Mouse (Mus musculus) splenic B cell, adult 2 months (primary cell): Measurements from ENCODE around the gene Nupr1.
"Not testable (repeated sequence)": the region's sequence is repeated elsewhere in the genome, so short reads cannot be mapped to it uniquely, and the experiment has no call there.

Source experiments
- DNase-seq: peaks from one replicate; pipeline ENCODE4 v3.0.0-alpha.2; 2011; ENCODE audit warnings: low read depth, low spot score
- H3K27me3 ChIP-seq: 2 replicates; pipeline ENCODE4 v1.6.1; 2012; ENCODE audit warnings: mild to moderate bottlenecking, low read length, moderate library complexity, mixed read lengths; ENCODE audit not compliant: control insufficient read depth, poor library complexity, insufficient read depth, severe bottlenecking
- H3K36me3 ChIP-seq: 2 replicates; pipeline ENCODE4 v1.6.1; 2012; ENCODE audit warnings: mild to moderate bottlenecking, low read length, moderate library complexity, mixed read lengths; ENCODE audit not compliant: control insufficient read depth, poor library complexity, insufficient read depth, severe bottlenecking

Nupr1 gene

DNA sequence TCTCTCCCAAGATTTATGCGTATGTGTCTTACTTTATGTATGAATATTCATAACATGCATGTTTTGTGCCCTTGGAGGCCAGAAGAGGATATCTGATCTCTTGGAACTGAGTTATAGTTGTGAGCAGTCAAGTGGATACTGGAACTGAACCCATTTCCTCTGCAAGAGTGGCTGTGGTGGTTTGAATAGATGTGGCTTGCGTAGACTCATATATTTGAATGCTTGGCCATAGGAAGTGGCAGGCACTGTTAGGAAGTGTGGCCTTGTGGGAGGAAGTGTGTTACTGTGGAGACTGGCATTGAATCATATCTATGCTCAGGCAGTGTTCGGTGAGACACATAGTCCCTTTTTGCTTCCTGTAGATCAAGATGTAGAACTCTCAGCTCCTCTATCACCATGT lies 25.0 kb upstream of the Nupr1 start:
- DNase-seq: peak; percentile 74
- Histone ChIP-seq H3K36me3 (0 out of 2 replicates have a peak, but pooled peaks cover 4% of the 10 kb centered on the region), H3K27me3 (no peaks in the 10 kb centered on the region)

DNA sequence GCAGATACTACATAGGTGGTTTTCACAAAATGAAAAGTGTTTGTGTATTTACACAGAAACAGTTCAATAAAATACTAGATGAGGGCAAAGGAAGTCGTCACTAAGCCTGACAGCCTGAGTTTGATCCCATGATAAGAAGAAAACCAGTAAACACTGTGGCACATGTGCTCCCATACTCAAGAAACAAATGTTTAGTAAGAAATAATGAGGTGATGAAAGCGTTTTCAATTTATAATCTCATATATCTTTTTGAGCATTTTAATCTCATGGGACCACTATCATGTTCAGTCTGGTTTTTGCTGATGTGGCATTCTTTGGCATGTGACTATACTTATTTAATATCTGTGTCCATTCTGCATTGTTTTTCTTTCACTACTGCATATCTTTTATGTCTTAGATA lies 23.3 kb upstream of the Nupr1 start:
- DNase-seq: no peak
- H3K27me3 ChIP-seq: no peaks in the 10 kb centered on the region

DNA sequence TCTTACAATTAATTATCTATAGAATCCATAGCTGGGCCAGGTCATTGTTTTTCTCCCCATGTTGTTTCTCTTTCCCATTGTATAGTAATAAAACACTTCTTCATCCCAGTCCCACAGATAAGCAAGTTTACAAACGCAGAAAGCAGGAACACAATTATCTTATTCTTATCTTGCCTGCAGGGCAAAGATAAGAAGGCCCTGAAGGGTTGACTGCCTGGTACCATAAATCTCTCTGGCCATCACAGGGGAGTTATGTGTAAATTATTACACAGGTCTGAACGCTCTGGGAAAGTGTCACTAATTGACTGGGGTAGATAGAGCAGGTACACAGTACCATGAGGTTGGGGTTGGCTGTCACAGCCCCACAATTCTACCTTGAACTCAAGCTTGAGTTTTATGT lies 20.2 kb upstream of the Nupr1 start:
- 0 out of 2 replicates have a peak, but pooled peaks cover 4% of the 10 kb centered on the region for H3K36me3 ChIP-seq
- DNase-seq: no peak
- H3K27me3 ChIP-seq: no peaks in the 10 kb centered on the region

More for the DNA sequence above, 23.3 kb upstream of the Nupr1 start:
- 0 out of 2 replicates have a peak, but pooled peaks cover 4% of the 10 kb centered on the region for H3K36me3 ChIP-seq

DNA sequence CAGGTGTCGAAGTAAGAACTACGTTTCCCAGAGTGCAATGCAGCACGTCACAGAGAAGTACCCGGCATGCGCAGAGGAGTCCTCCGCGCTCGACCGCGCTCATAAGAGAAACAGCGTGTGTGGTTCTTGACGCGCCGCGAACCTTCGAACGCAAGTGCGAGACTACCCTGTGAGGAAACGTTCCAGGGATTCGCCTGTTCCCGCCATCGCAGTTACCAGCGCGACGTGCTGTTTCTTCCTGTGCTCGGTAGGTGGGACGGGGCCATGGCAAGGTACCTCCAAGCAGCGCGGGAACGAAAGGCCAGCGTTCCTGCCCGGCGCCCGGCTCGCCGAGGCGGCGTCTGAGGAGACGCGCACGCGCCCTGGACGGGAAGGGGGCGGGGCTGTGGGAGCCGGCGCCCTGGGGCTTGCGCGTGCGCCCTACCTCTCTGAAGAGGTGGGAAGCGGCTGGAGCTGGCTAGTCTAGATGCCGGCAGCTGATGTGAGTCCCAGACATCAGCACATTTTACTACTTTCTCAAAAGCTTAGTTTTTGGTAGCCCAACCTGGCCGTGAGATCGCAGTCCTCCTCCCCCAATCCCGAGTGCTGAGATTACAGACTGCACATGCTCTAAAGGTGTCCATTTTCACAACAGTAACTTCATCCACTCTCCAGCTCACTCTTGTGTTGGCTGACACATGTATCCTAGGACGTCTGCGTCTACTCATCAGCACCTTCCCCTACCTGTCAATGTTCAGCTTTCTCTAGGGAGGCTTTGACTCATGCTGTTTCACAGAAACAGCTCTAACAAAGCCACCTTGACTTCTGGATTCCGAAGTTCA lies 18.8 kb upstream of the Nupr1 start, which contains the start of gene Sgf29:
Sgf29 (plus strand) TSS at position 79 of the 821 bp plus-strand sequence.
- peak; percentile 95 for DNase-seq
- Histone ChIP-seq H3K27me3 (no peaks in the 10 kb centered on the region), H3K36me3 (0 out of 2 replicates have a peak, but pooled peaks cover 4% of the 10 kb centered on the region)

DNA sequence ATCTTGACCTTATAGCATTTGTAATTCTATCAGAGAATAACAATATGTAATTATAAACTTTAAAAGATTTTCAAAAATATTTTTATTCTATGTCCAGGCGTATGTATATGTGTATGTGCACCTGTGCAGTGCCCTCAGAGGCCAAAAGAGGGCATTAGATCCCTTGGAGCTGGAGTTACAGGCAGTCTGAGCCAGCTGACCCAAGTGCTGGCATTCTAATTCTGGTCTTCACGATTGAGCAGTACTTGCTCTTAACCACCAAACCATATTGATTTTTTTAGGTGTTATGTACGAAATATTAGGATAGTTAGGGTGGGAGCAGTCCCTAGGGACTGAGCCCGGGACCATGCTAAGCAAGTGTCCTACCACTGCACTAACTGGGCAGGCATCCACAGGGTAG lies 17.8 kb upstream of the Nupr1 start:
- DNase-seq: peak; percentile 34
- no peaks in the 10 kb centered on the region for H3K27me3 ChIP-seq
- H3K36me3 ChIP-seq: 0 out of 2 replicates have a peak, but pooled peaks cover 4% of the 10 kb centered on the region

DNA sequence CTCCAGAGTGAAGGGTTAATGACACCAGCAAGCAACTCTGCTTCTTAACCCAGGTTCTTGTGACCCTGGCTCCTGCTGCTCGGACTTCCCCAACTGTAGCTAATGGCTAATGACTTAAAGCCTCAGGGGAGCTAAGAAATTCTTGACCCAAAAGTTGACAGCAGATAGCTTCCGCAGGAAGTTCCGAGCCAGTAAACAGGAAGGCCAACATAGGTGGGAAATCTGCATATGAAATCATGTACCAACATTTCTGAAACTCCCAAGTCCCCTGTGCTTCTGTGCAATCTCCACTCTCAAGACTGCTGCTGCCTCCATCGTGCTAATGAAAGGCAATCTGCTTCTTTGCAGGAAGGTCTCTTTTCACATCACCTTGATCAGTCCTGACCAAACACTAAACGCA lies 15.0 kb upstream of the Nupr1 start:
- DNase-seq: peak; percentile 19
- no peaks in the 10 kb centered on the region for H3K36me3 ChIP-seq

DNA sequence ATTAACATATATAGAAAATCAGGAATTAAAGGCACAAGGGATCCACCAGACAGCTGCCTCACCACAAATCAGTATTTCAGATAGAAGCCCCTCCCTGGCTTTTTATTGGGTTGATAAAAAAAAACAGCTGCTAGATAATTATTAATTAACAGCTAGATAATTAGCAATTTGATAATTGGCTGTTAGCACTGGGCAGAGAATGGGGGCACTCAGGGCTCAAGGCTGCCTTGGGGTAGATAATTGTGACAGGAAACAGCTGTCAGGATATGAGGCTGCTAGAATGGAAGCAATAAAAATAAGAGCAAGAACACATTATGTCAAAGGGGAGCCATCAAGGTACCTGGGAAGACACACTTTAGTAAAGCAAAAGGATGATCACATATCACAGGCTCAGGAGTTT lies 14.3 kb upstream of the Nupr1 start:
- H3K36me3 ChIP-seq: no peaks in the 10 kb centered on the region
- no peaks in the 10 kb centered on the region for H3K27me3 ChIP-seq
- DNase-seq: no peak

More for the DNA sequence above, 15.0 kb upstream of the Nupr1 start:
- no peaks in the 10 kb centered on the region for H3K27me3 ChIP-seq

DNA sequence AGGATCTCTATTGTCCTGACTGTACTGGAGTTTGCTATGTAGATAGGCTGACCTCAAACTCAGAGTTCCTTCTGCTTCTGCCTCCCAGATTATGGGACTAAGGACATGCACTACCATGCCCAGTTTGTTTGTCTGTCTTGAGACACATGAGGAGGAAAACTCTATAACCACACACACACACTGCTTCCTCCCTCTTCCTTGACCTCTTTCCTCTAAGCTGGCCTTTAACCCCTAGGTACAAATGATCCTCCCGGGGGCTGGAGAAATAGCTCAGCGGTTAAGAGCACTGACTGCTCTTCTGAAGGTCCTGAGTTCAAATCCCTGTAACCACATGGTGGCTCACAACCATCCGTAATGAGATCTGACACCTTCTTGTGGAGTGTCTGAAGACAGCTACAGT lies 13.7 kb upstream of the Nupr1 start:
- no peak for DNase-seq
- H3K36me3 ChIP-seq: no peaks in the 10 kb centered on the region
- no peaks in the 10 kb centered on the region for H3K27me3 ChIP-seq

DNA sequence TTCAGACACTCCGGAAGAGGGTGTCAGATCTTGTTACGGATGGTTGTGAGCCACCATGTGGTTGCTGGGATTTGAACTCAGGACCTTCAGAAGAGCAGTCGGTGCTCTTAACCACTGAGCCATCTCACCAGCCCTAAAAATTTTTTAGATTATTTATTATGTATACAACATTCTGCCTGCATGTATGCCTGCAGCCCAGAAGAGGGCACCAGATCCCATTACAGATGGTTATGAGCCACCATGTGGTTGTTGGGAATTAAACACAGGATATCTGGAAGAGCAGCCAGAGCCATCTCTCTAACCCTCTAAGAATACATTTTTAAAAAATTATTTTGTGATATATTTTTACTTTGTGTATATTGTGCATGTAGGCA lies 12.6 kb upstream of the Nupr1 start:
- peak; percentile 63 for DNase-seq
- H3K27me3 ChIP-seq, H3K36me3 ChIP-seq: not testable (repeated sequence)

DNA sequence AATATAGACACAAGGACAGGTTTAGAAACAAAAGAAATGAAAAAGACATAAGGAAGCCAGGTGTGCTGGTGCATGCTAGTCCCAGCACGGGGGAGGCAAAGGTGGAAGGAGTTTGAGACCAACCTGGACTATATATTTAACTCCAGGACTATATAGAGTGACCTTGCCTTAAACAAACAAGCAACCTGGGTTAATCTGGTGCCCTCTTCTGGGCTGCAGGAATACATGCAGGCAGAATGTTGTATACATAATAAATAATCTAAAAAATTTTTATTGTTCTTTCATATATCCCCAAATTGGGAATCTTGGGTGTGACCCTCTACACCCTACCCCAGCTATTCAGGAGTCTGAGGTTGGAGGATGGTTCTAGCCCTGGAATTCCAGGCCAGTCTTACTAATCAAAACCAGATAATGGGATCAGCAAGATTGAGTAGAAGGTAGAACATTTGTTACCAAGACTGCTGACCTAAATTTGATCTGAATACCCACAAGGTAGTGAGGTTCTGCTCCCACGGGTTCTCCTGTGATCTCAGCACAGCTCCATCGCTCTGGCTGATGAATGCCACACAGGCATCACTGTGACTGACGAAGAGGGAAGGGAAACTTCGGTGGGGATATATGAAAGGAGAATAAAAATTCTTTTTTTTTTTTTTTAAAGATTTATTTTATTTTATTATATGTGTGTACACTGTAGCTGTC lies 12.0 kb upstream of the Nupr1 start:
- Histone ChIP-seq H3K36me3 (no peaks in the 10 kb centered on the region), H3K27me3 (no peaks in the 10 kb centered on the region)
- peak; percentile 33 for DNase-seq

DNA sequence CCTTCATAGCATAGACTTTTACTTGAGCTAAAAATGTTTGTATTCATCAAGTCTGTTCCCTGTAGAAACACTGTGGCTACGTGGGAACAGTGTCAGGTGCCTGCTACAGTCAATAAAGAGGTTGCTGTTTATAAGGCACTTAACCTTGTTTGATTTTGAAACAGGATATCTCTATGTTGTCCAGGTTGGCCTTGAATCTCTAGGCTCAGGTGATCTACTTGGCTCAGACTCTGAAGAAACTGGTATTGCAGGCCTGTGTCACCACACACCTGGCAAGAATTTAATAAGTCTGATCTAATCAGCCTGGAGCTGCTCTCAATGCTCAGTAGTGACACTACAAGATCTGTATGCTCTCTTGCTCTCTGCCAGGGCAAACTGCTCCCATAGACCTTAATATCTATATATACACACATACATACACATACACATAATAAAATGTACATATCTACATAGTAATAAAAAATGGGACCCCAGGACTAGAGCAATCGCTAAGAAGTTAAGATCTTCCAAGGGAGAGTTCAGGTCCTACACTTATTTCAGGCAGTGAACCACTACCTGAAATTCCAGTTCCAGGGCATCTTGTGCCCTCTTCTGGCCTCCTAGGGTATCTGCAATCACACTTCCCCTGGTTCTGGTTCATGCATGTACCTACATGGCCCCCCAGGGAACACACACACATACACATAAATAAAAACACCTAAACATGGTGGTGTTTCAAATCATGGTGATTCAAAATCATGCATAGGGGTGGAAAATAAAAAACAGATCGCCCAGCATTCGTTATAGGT lies 6.3 kb upstream of the Nupr1 start:
- Histone ChIP-seq H3K36me3 (no peaks in the 10 kb centered on the region), H3K27me3 (no peaks in the 10 kb centered on the region)
- peak; percentile 74 for DNase-seq

DNA sequence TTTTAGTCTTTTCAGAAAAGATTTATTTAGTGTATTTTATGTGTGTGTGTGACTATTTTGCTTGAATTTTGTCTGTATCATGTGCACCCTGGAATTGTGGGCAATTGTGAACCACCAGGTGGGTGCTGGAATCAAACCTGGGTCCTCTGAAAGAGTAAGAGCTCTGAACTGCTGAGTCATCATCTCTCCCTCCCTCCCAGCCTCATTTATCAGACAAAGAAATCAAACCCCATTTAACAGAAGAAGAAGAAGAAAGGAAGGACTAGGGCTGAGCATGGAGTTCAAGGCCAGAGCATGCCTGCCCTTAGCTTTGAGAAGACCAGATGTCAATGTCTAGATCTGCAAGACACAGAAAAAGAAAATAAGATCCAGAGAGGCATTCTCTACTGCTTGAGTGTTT lies 4.7 kb upstream of the Nupr1 start:
- no peaks in the 10 kb centered on the region for H3K27me3 ChIP-seq
- DNase-seq: no peak
- H3K36me3 ChIP-seq: no peaks in the 10 kb centered on the region

DNA sequence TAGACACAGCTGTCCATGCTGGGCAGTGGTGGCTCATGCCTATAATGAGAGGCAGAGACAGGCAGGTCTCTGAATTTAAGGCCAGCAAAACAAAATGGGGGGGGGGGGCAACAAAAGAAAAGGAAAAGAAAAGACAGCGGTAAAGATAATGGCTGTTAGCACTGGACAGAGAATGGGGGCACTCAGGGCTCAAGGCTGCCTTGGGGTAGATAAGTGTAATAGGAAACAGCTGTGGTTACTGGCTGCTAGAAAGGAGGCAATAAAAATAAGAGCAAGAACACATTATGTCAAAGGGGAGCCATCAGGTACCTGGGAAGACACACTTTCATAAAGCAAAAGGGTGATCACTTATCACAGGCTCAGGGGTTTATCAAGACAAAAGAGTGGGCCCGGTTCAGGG lies 1.8 kb upstream of the Nupr1 start:
- H3K36me3 ChIP-seq: no peaks in the 10 kb centered on the region
- DNase-seq: no peak
- H3K27me3 ChIP-seq: no peaks in the 10 kb centered on the region

DNA sequence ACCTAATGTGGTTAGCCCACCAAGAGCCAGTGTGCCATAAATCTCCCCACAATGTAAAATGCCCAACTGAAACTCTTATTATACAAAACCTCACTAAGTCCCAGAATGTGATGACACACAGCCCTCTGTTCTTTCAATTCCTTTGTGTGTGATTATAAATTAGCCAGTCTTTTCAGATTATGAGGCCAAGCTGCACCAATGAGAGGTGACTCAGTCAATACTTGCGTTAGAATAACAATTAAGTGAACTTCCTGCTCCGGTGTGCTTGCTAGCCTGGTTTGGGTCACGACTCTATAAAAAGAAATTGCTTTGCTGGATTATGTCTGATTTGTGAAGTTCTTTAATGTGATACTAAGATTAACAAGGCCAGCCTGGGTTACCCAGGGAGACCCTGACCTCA lies 746 bp downstream of the Nupr1 start:
- DNase-seq: no peak
- Histone ChIP-seq H3K36me3 (no peaks in the 10 kb centered on the region), H3K27me3 (no peaks in the 10 kb centered on the region)

DNA sequence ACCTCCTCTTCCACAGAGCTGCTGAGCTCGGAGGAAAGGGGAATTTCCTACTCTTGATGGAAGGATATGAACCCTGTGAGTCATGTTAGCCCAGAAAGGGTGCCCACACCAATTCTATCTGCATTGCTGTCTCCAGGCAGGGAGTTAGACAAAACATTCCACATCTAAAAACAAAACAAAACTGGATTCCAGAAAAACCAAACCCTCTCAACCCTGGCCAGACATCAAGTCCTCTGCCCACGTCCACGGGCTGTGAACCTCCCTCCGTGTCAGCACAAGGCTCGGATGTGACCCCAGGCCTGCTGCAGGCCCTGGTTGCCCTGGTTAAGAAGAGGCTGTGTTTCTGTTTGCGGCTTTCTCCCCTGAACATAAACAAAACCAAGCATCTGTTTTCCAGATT lies 2.5 kb downstream of the Nupr1 start:
- Histone ChIP-seq H3K36me3 (no peaks in the 10 kb centered on the region), H3K27me3 (no peaks in the 10 kb centered on the region)
- no peak for DNase-seq
